Mouse (Mus musculus): ENCODE measurements at regions not wholly inside any gene's neighbourhood (a gene's known extent, or its start where the extent isn't known, plus 50 kb on each side); places are given as distances from the start of the nearest gene placed in this dataset.

DNA sequence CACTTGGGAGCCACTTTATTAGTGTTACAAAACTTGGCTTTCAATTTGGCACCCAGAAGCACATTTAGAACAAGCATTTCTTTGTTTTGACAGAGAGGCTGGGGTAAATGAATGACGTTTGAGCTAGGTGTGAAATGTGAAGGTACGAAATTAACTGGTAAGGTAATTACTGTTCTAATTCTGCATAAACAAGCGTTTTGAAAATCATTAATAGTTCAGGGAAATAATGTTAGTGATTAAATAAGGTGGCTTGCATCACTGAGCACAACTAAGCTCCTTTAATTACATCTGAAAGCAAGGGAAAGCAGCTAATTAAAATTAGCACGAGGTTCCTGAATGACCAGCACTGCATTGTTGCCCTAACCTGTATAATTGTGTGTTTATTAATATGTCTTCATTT, 529.9 kb upstream of the Pkn2 start:
- DNase-seq (ENCODE audit: low spot score): no peak

- no peak for DNase-seq (ENCODE audit: low spot score)
These were observed 517.2 kb upstream of the Pkn2 start for GRCm38 (mm10) chr3:143398966-143399365.

GRCm38 (mm10) chr3:143384357-143384756, 502.6 kb upstream of the Pkn2 start:
- DNase-seq (ENCODE audit: low spot score): no peak

GRCm38 (mm10) chr3:143379193-143379592, 497.4 kb upstream of the Pkn2 start:
- DNase-seq (ENCODE audit: low spot score): peak; percentile 25

DNA sequence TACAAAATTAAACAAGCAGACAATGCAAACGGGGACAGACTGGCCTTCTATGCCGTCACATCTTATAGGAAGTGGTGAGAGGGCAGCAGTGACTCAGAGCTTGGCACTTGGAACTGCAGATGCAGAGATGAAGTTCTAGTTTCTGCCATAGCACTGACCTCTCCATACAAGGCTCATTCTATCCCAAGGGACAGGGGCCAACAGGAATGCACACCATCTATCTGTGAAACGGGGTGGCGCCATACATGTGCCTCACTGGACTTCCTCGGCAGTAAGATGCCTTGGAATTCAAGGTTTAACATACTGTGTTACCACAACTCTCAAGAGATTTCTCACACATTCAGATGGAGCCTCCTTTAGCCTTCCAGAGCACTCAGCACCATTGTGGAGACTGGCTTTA, 495.6 kb upstream of the Pkn2 start:
- no peak for DNase-seq (ENCODE audit: low spot score)

GRCm38 (mm10) chr3:143375527-143376061, 493.8 kb upstream of the Pkn2 start:
- no peak for DNase-seq (ENCODE audit: low spot score)

DNA sequence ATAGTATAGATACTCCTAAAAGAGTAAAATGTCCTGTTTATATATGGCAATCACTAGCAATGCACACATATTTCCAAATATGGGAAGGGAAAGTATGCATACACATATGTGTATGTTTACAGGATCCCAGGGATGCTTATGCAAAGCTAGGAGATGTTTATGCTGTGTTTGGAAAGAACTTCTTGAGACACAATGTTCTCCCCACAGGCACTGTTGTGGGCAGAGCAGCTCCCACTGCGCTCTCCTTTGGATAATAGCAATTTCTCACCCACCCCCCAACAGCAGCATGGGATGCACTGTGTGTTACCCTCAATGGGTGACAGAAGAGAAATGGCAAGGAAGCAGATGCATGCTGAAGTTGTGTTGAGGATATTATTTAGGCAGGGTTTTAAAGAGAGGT, 491.7 kb upstream of the Pkn2 start:
- DNase-seq (ENCODE audit: low spot score): no peak

GRCm38 (mm10) chr3:143369002-143369401, 487.2 kb upstream of the Pkn2 start:
- no peak for DNase-seq (ENCODE audit: low spot score)

DNA sequence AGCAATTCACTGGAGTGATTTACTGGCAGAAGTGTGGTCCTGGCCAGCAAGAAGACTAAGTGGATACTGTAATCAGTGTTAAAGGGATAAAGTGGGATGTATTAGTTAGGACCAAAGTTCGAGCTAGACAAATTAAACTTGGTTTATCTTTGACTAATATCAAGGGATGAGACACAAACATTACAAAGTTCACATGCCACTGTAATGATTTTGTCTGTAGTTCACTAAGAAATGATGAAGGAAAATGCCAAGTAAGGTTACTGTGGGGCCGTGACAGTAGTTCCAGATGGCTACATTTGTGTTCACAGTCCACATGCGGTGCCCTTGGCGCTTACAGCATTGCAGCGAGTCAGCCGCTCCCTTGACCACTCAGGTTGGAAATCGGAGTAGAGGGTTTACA, 458.2 kb upstream of the Pkn2 start:
- DNase-seq (ENCODE audit: low spot score): no peak

DNA sequence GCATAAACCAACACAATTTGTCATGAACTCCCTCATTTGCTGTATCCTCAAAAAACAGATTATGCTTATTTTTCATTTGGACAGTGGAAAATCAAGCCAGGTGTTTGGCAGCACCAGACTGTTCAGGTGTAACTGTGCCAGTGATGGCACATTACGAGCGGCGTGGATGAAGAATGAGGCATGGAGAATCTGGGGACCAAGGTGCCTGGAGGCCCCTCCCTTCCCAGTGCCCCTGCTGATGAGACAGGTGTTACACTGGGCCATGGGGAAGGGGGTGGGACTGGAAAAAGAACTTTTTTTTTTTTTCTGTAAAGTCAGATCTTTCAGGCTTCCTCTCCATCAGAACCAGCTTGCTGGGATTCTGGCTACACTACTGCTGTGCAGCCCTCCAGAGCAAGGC, 451.5 kb upstream of the Pkn2 start:
- no peak for DNase-seq (ENCODE audit: low spot score)

- DNase-seq (ENCODE audit: low spot score): no peak
These were observed 446.7 kb upstream of the Pkn2 start for GRCm38 (mm10) chr3:143328521-143328920.

DNA sequence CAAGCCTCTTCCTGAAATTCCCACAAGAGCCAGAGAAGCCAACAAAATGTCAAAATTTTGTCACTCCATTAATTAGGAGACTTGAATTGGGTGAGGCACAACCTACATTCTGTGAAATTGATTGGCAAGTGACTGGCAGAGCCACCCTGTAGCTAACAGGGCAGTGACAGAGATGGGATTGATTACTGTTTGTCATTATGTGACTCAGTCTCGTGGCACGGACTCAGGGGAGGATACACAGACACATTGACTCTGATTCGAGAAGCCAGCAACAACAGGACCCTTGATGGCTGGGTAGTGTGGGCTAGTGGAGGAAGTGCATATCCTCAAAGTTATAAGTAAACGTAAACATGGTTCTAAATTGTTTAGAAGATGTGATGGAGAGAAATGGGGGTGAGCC, 445.8 kb upstream of the Pkn2 start:
- DNase-seq (ENCODE audit: low spot score): no peak

- DNase-seq (ENCODE audit: low spot score): no peak
These were observed 434.7 kb upstream of the Pkn2 start for GRCm38 (mm10) chr3:143316457-143316856.

GRCm38 (mm10) chr3:143291793-143292192, 410.0 kb upstream of the Pkn2 start:
- no peak for DNase-seq (ENCODE audit: low spot score)

GRCm38 (mm10) chr3:143264132-143264531, 382.3 kb upstream of the Pkn2 start:
- no peak for DNase-seq (ENCODE audit: low spot score)

GRCm38 (mm10) chr3:143252643-143253042, 370.8 kb upstream of the Pkn2 start:
- no peak for DNase-seq (ENCODE audit: low spot score)

DNA sequence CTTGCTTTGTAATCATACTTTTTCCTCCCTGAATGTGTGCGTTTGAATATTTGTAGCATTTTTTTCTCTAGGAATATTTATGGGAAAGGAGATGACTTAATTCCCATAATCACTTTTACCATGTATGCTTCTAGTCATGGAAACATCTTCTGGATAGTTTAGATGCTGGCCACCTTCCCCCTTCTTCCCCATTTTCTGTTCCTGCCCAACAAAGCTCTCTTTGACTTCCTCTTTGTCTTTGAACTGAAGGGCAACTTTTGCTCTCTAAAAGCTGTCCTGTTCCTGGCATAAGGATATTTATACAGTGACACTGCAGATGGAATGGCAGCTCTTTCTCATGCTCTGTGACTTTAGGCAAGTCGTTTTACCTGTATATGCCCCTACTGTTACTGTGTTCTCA, 370.2 kb upstream of the Pkn2 start:
- DNase-seq (ENCODE audit: low spot score): no peak

DNA sequence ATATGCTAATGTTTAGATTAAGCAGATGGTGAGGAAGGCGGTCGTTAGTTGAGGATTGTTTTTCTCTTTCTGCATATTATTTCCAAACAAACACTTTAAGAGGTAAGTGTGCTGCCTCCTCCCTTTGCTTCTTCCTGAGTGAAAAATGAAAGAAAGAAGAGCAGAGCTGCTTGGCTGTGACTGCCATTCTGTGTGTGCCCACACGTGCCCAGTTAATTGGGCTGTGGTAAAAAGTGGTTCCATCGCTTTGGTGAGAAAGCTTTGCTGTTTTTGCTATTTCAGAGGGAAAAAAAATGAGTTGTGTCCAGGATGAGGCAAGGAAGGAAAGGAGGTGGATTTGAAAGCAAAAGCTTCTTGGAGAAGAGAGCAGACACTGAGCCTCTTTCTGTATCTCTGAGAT, 360.9 kb upstream of the Pkn2 start:
- DNase-seq (ENCODE audit: low spot score): no peak

DNA sequence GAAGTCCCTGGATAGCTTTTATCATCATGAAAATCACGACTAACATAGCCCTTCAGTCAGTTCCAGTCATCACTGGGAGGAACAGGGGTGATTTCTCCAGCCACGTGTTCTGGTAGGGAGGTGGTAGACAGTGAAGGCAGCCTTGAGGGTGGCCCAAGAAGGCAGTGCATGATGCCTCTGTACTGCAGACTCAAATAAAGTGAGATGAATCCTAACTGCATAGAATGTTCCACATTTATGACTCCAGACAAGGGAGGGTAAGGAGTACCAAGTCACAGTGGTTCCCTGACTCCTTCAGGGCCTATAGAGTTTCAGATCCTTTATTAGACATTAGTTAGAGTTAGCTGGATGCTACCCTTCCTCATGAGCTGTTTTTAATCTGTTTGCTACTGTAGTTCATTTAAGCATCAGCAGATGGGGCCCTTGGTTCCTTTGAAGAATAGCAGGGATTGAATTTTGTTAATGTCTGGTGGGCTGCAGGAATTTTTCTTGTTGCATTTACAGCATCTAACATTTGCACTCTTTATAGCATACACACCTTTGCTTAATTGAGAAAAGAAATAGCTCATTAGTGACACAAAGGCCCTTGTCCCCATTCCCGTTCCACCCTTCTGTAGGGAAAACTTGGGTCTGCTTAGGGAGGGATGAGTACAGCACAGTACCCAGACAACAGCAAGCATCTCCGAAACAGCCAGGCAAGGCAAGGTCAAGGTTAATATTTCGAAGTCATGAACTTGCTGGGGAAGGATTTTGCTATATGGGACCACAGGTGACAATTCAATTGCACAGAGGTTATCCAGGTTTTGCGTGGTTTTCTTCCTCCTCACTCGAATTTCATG, 359.0 kb upstream of the Pkn2 start:
- DNase-seq (ENCODE audit: low spot score): no peak

DNA sequence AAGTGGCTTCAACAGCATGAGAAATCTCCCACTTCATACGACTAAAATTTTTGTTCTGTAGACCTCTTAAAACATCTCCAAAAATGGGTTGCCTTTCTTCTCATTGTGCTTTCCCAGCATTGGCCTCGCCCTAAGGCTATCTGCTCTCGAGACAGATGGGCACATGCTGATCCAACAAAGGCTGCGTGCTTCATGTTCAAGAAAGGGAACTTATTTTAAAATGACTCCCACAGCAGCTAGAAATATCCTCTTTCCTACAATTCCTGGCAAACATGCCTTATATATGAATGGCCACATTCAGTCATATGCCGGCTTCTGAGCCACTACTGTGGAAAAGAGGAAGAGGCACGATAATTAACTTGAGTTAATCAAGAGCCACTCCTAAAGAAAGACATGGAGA, 356.7 kb upstream of the Pkn2 start:
- no peak for DNase-seq (ENCODE audit: low spot score)

DNA sequence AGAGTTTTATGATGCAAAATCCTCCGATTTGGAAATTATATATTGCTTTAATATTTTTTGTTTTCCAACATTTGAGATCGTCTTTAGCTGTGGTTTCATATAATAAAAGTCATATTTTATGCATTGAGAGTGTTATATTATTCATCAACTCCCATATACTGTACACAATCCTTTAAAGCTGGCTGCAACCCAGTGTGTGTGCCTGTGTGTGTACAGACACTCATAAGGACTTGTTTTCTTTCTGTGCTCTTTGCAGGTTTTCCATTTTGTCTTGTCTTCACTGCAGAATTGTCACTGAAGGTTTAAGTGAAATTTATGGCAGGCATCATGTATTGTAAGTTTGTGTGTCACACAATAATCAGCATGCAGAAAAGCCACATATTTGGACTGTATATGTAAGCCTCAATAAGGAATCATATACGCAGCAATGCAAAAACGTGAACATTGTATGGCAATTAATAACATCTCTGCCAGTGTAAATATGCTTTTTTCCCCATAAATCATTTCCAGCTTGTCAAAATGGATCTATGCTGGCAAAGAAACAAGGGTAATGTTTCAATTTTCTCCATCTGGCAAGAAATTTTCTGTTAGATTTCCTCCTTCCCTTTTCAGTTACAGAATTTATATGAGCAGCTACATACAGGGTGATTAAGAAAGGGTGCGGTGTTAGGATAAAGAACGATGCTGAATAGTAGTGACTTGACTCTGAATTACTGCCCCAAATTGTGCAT, 342.4 kb upstream of the Pkn2 start:
- no peak for DNase-seq (ENCODE audit: low spot score)

GRCm38 (mm10) chr3:143193263-143193970, 311.6 kb upstream of the Pkn2 start:
- no peak for DNase-seq (ENCODE audit: low spot score)

- no peak for DNase-seq (ENCODE audit: low spot score)
These were observed 307.1 kb upstream of the Pkn2 start for GRCm38 (mm10) chr3:143188931-143189330.
